Mouse (Mus musculus): ENCODE measurements around the gene Tmem54. TPM values are rescaled to one million over a fixed set of nuclear protein-coding genes. Genes with fewer than 3 reads are reported as not detected.

Gene Tmem54
- polyA plus RNA-seq, 1 experiment from 2014 or later, result 27.5 TPM

- H3K4me3 ChIP-seq, result no peak overlapping the region
- peaks cover 31% of the 10 kb centered on the region for H3K36me3 ChIP-seq
- H3K4me2 ChIP-seq, result no peak overlapping the region
- peaks cover 32% of the 10 kb centered on the region for H3K4me1 ChIP-seq
- no peak overlapping the region for H3K9ac ChIP-seq
- H3K27ac ChIP-seq, result peak overlapping the region; percentile 83
- no peaks in the 10 kb centered on the region for H3K27me3 ChIP-seq
- no peak for ATAC-seq (ENCODE audit: insufficient number of reproducible peaks, low FRiP score, low TSS enrichment, low read depth)
- no peaks in the 10 kb centered on the region for H3K9me3 ChIP-seq
- WGBS, result 54% methylated on average over 4 of the region's 4 CpGs
These were observed 40.6 kb downstream of the Tmem54 start for GRCm38 (mm10) chr4:129145943-129146342.

GRCm38 (mm10) chr4:129146392-129146791 lies 41.0 kb downstream of the Tmem54 start:
- Histone ChIP-seq H3K9ac (no peak overlapping the region), H3K4me2 (no peak overlapping the region), H3K27ac (0 out of 2 replicates have a peak overlapping the region, but pooled peaks have one; percentile 40), H3K9me3 (no peaks in the 10 kb centered on the region), H3K36me3 (peaks cover 36% of the 10 kb centered on the region), H3K4me3 (no peak overlapping the region), H3K4me1 (peaks cover 32% of the 10 kb centered on the region), H3K27me3 (no peaks in the 10 kb centered on the region)
- no peak for ATAC-seq (ENCODE audit: insufficient number of reproducible peaks, low FRiP score, low TSS enrichment, low read depth)
- 47% methylated on average over 2 of the region's 2 CpGs for WGBS

GRCm38 (mm10) chr4:129147552-129148103 lies 42.3 kb downstream of the Tmem54 start:
- Histone ChIP-seq H3K27ac (no peak overlapping the region), H3K4me2 (no peak overlapping the region), H3K9me3 (no peaks in the 10 kb centered on the region), H3K4me1 (peaks cover 23% of the 10 kb centered on the region), H3K36me3 (peaks cover 48% of the 10 kb centered on the region), H3K4me3 (no peak overlapping the region), H3K27me3 (no peaks in the 10 kb centered on the region), H3K9ac (no peak overlapping the region)
- 78% methylated on average over 13 of the region's 13 CpGs for WGBS
- no peak for ATAC-seq (ENCODE audit: insufficient number of reproducible peaks, low FRiP score, low TSS enrichment, low read depth)

GRCm38 (mm10) chr4:129149321-129149720 lies 44.0 kb downstream of the Tmem54 start:
- H3K36me3 ChIP-seq, result peaks cover 60% of the 10 kb centered on the region
- no peak overlapping the region for H3K27ac ChIP-seq
- H3K4me1 ChIP-seq, result peaks cover 12% of the 10 kb centered on the region
- no peak for ATAC-seq (ENCODE audit: insufficient number of reproducible peaks, low FRiP score, low TSS enrichment, low read depth)
- H3K9me3 ChIP-seq, result no peaks in the 10 kb centered on the region
- no peak overlapping the region for H3K4me3 ChIP-seq
- WGBS, result 97% methylated on average over 1 of the region's 1 CpGs
- no peak overlapping the region for H3K9ac ChIP-seq
- no peak overlapping the region for H3K4me2 ChIP-seq
- no peaks in the 10 kb centered on the region for H3K27me3 ChIP-seq

GRCm38 (mm10) chr4:129151276-129151811 lies 46.0 kb downstream of the Tmem54 start:
- Histone ChIP-seq H3K27ac (no peak overlapping the region), H3K9ac (no peak overlapping the region), H3K4me3 (no peak overlapping the region), H3K27me3 (no peaks in the 10 kb centered on the region), H3K36me3 (peaks cover 74% of the 10 kb centered on the region), H3K4me1 (no peaks in the 10 kb centered on the region), H3K9me3 (no peaks in the 10 kb centered on the region), H3K4me2 (no peak overlapping the region)
- ATAC-seq (ENCODE audit: insufficient number of reproducible peaks, low FRiP score, low TSS enrichment, low read depth), result no peak
- 94% methylated on average over 4 of the region's 4 CpGs for WGBS

GRCm38 (mm10) chr4:129157541-129157940 lies 52.2 kb downstream of the Tmem54 start:
- 89% methylated on average over 5 of the region's 5 CpGs for WGBS
- Histone ChIP-seq H3K27ac (no peak overlapping the region), H3K9me3 (no peaks in the 10 kb centered on the region)

GRCm38 (mm10) chr4:129158549-129158948 lies 53.2 kb downstream of the Tmem54 start:
- peaks cover 57% of the 10 kb centered on the region for H3K36me3 ChIP-seq
- no peak for ATAC-seq (ENCODE audit: insufficient number of reproducible peaks, low FRiP score, low TSS enrichment, low read depth)
- no peaks in the 10 kb centered on the region for H3K9me3 ChIP-seq

More at GRCm38 (mm10) chr4:129157541-129157940, 52.2 kb downstream of the Tmem54 start:
- Histone ChIP-seq H3K27me3 (no peaks in the 10 kb centered on the region), H3K36me3 (peaks cover 67% of the 10 kb centered on the region), H3K4me3 (no peak overlapping the region), H3K9ac (no peak overlapping the region), H3K4me1 (no peaks in the 10 kb centered on the region), H3K4me2 (no peak overlapping the region)
- no peak for ATAC-seq (ENCODE audit: insufficient number of reproducible peaks, low FRiP score, low TSS enrichment, low read depth)

GRCm38 (mm10) chr4:129161076-129161475 lies 55.7 kb downstream of the Tmem54 start:
- H3K9me3 ChIP-seq, result no peaks in the 10 kb centered on the region
- no peaks in the 10 kb centered on the region for H3K27me3 ChIP-seq
- no peak overlapping the region for H3K27ac ChIP-seq
- H3K4me3 ChIP-seq, result no peak overlapping the region
- ATAC-seq (ENCODE audit: insufficient number of reproducible peaks, low FRiP score, low TSS enrichment, low read depth), result no peak
- no peak overlapping the region for H3K9ac ChIP-seq
- no peak overlapping the region for H3K4me2 ChIP-seq
- WGBS, result 95% methylated on average over 1 of the region's 1 CpGs
- H3K4me1 ChIP-seq, result no peaks in the 10 kb centered on the region
- peaks cover 52% of the 10 kb centered on the region for H3K36me3 ChIP-seq

More at GRCm38 (mm10) chr4:129158549-129158948, 53.2 kb downstream of the Tmem54 start:
- H3K9ac ChIP-seq, result no peak overlapping the region
- H3K4me1 ChIP-seq, result no peaks in the 10 kb centered on the region
- no peak overlapping the region for H3K4me3 ChIP-seq
- H3K27me3 ChIP-seq, result no peaks in the 10 kb centered on the region
- no peak overlapping the region for H3K27ac ChIP-seq
- H3K4me2 ChIP-seq, result no peak overlapping the region
- 66% methylated on average over 3 of the region's 3 CpGs for WGBS

Other genes with a start within 250 kb of the Tmem54 start
- 5.5 and 5.7 TPM in 2 replicates for gene Trim62, start 222.0 kb upstream of the Tmem54 start, polyA plus RNA-seq (2015; fragmentation: Nextera tagmentation; extraction: Ambion mirVana)
- gene Azin2, start 143.1 kb upstream of the Tmem54 start, polyA plus RNA-seq (2015; fragmentation: Nextera tagmentation; extraction: Ambion mirVana), result 27.0 and 27.1 TPM in 2 replicates
- 241 and 246 TPM in 2 replicates for gene Ak2, start 113.6 kb upstream of the Tmem54 start, polyA plus RNA-seq (2015; fragmentation: Nextera tagmentation; extraction: Ambion mirVana)
- gene Rnf19b, start 47.3 kb upstream of the Tmem54 start, polyA plus RNA-seq (2015; fragmentation: Nextera tagmentation; extraction: Ambion mirVana), result 9.6 and 11.5 TPM in 2 replicates
- gene Hpca, start 16.5 kb downstream of the Tmem54 start, polyA plus RNA-seq (2015; fragmentation: Nextera tagmentation; extraction: Ambion mirVana), result 1.4 and 1.5 TPM in 2 replicates
- gene Fndc5, start 31.5 kb downstream of the Tmem54 start, polyA plus RNA-seq (2015; fragmentation: Nextera tagmentation; extraction: Ambion mirVana), result 17.4 and 22.9 TPM in 2 replicates
- 16.5 and 18.8 TPM in 2 replicates for gene S100pbp, start 84.2 kb downstream of the Tmem54 start, polyA plus RNA-seq (2015; fragmentation: Nextera tagmentation; extraction: Ambion mirVana)
- 80.5 and 82.6 TPM in 2 replicates for gene Yars, start 84.2 kb downstream of the Tmem54 start, polyA plus RNA-seq (2015; fragmentation: Nextera tagmentation; extraction: Ambion mirVana)
- 9.6 and 11.6 TPM in 2 replicates for gene C77080, start 155.9 kb downstream of the Tmem54 start, polyA plus RNA-seq (2015; fragmentation: Nextera tagmentation; extraction: Ambion mirVana)
- gene Sync, start 182.1 kb downstream of the Tmem54 start, polyA plus RNA-seq (2015; fragmentation: Nextera tagmentation; extraction: Ambion mirVana), result 5.0 and 9.6 TPM in 2 replicates
- 326 and 338 TPM in 2 replicates for gene Rbbp4, start 229.8 kb downstream of the Tmem54 start, polyA plus RNA-seq (2015; fragmentation: Nextera tagmentation; extraction: Ambion mirVana)
- 39.1 and 47.0 TPM in 2 replicates for gene Zbtb8os, start 230.1 kb downstream of the Tmem54 start, polyA plus RNA-seq (2015; fragmentation: Nextera tagmentation; extraction: Ambion mirVana)

Data from limb, embryonic 15.5 days (tissue).